Mouse (Mus musculus) cerebellum, adult 2 months (tissue): ENCODE data around the gene Agbl4. TPM values are rescaled to one million over a fixed set of nuclear protein-coding genes. Genes with fewer than 3 reads are reported as not detected.

Experiments used
- DNase-seq, 2 experiments: peaks; one replicate each; pipeline ENCODE4 v3.0.0; 2021
- H3K27ac ChIP-seq: fragments of 200-500 bp; 2 replicates; pipeline ENCODE4 v1.5.1; 2012; ENCODE audit warnings: low read length, control low read depth, inconsistent platforms; ENCODE audit not compliant: insufficient read depth
- H3K27me3 ChIP-seq: fragments of 200-500 bp; 2 replicates; pipeline ENCODE4 v1.6.1; 2012; ENCODE audit warnings: inconsistent platforms, mild to moderate bottlenecking, low read length, moderate library complexity; ENCODE audit not compliant: control insufficient read depth, insufficient read depth
- H3K4me1 ChIP-seq: fragments of 200-500 bp; 2 replicates; pipeline ENCODE4 v1.6.1; 2011; ENCODE audit warnings: low read length; ENCODE audit not compliant: control insufficient read depth, insufficient read depth
- H3K4me3 ChIP-seq: fragments of 200-500 bp; replicated peaks from 2 replicates; pipeline ENCODE3; 2011; ENCODE audit warnings: mild to moderate bottlenecking, low read depth, low read length, control low read depth; ENCODE audit not compliant: insufficient read depth
- CTCF ChIP-seq: fragments of 200-500 bp; IDR thresholded peaks from 2 replicates; pipeline ENCODE4 v1.5.1; 2011; ENCODE audit warnings: low read depth, mild to moderate bottlenecking, control low read depth, low read length, moderate library complexity, borderline replicate concordance; ENCODE audit not compliant: insufficient read depth
- POLR2A ChIP-seq: fragments of 200-500 bp; IDR thresholded peaks from 2 replicates; pipeline ENCODE4 v1.6.1; 2011; ENCODE audit warnings: low read length, control low read depth, borderline replicate concordance; ENCODE audit not compliant: insufficient read depth
- WGBS: fragments of 180-500 bp; shearing (Covaris S2); methylation state at CpG from one replicate; pipeline ENCODE4 v1.1.7; 2018; 5-methylcytosine and 5-hydroxymethylcytosine counted together
- polyA plus RNA-seq: library from polyadenylated mRNA; depleted of rRNA; stranded (reverse); fragments of >200 nt; gene quantifications from 2 replicates; pipeline ENCODE4 v1.2.3, GENCODE M21; 2012; rRNA removed

The Agbl4 gene
- polyA plus RNA-seq, 1 experiment, result 4.8 TPM

DNA sequence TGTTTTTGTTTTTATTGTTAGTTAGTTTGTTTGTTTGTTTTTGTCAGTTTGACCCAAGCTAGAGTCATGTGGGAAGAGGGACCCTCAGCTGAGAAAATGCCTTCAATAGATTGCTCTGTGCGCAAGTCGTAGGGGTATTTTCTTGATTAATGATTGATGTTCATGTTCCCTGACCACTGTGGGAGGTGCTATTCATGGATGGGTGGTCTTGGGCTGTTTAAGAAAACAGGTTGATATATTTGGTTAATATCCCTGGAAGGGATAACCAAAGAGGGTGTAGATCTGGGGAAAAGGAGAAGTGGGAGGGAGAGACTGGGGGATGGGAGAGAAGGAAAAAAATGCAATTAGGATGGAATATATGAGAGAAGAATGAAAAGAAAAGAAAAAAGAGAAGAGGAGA lies 1306.7 kb downstream of the Agbl4 start:
- no peaks in the 10 kb centered on the region for H3K27me3 ChIP-seq
- no peaks in the 10 kb centered on the region for H3K4me1 ChIP-seq
- WGBS, result 87% methylated on average over 2 of the region's 2 CpGs
- DNase-seq, result no peak
- no peak overlapping the region for H3K4me3 ChIP-seq
- no peak overlapping the region for H3K27ac ChIP-seq
- no peak for TF ChIP-seq CTCF
- TF ChIP-seq POLR2A, result no peak

- no peak for TF ChIP-seq CTCF
- TF ChIP-seq POLR2A, result no peak
Observed at GRCm38 (mm10) chr4:111704975-111705374, 1307.5 kb downstream of the Agbl4 start.

More at GRCm38 (mm10) chr4:111704975-111705374, 1307.5 kb downstream of the Agbl4 start:
- H3K4me3 ChIP-seq, result no peak overlapping the region
- DNase-seq, result no peak
- no peak overlapping the region for H3K27ac ChIP-seq
- H3K4me1 ChIP-seq, result no peaks in the 10 kb centered on the region
- no peaks in the 10 kb centered on the region for H3K27me3 ChIP-seq
- WGBS, result 73% methylated on average over 3 of the region's 3 CpGs

Other genes starting within 250 kb of the Agbl4 start
- gene Elavl4, start 45.8 kb upstream of the Agbl4 start, polyA plus RNA-seq, result 69.5 and 72.4 TPM in 2 replicates